Mouse (Mus musculus) limb, embryonic 10.5 days (tissue): ENCODE results near the gene Opcml. TPM values are rescaled to one million over a fixed set of nuclear protein-coding genes. Genes with fewer than 3 reads are reported as not detected.

Experiments used
- DNase-seq: peaks from one replicate; pipeline ENCODE4 v3.0.0-alpha.2; 2017; ENCODE audit warnings: low spot score
- H3K27ac ChIP-seq: fragments of 300-500 bp; sonication (generic); 2 replicates; pipeline ENCODE4 v1.5.1; 2016; ENCODE audit warnings: mild to moderate bottlenecking
- H3K27me3 ChIP-seq: fragments of 300-500 bp; sonication (generic); 2 replicates; pipeline ENCODE4 v1.6.1; 2016; ENCODE audit warnings: low read depth, mild to moderate bottlenecking; ENCODE audit not compliant: poor library complexity, severe bottlenecking
- H3K36me3 ChIP-seq: fragments of 300-500 bp; sonication (generic); 2 replicates; pipeline ENCODE4 v1.6.1; 2016; ENCODE audit warnings: mild to moderate bottlenecking, moderate library complexity
- H3K4me1 ChIP-seq: fragments of 300-500 bp; sonication (generic); 2 replicates; pipeline ENCODE4 v1.6.1; 2016
- H3K4me3 ChIP-seq: fragments of 300-500 bp; sonication (generic); 2 replicates; pipeline ENCODE4 v1.5.1; 2016; ENCODE audit warnings: mild to moderate bottlenecking, moderate library complexity
- H3K9me3 ChIP-seq: fragments of 300-500 bp; sonication (generic); replicated peaks from 2 replicates; pipeline ENCODE4 v1.6.1; 2016; ENCODE audit warnings: mild to moderate bottlenecking
- WGBS: fragments of 180-500 bp; shearing (Covaris S2); methylation state at CpG from one replicate; pipeline ENCODE4 v1.1.7; 2016; 5-methylcytosine and 5-hydroxymethylcytosine counted together
- polyA plus RNA-seq: library from polyadenylated mRNA; unstranded; fragments of >200 nt; fragmentation: Nextera tagmentation; extraction: Ambion mirVana; gene quantifications from 2 replicates; pipeline ENCODE4 v1.2.1, GENCODE M21; 2016

The Opcml gene
- polyA plus RNA-seq, 1 experiment from 2014 or later = 0.46 TPM

DNA sequence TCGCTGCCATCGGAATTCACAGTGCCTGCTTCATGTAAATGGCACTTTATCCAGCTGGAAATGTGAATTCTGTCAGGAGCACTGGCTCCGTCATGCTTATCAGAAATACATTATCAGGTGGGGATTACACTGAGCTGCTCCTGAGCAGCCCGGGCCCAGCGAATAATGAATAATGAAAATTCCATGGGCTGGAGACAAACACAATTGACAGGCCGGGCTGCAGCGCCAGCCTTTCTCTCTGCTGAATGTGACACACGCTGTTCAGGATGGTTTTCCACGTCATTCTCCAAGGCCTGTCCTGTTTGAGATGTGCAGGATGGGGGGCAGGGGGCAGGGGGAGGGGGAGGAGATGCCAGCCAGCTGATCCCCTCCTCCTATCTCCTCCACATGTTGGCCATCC is 757.6 kb downstream of the Opcml start:
- Histone ChIP-seq H3K27ac (no peak overlapping the region), H3K9me3 (no peaks in the 10 kb centered on the region), H3K4me3 (no peak overlapping the region), H3K27me3 (no peaks in the 10 kb centered on the region), H3K4me1 (no peaks in the 10 kb centered on the region), H3K36me3 (no peaks in the 10 kb centered on the region)
- 79% methylated on average over 9 of the region's 9 CpGs for WGBS
- no peak for DNase-seq

GRCm38 (mm10) chr9:28552387-28553182 is 762.0 kb downstream of the Opcml start:
- Histone ChIP-seq H3K36me3 (no peaks in the 10 kb centered on the region), H3K27me3 (no peaks in the 10 kb centered on the region), H3K27ac (no peak overlapping the region), H3K9me3 (no peaks in the 10 kb centered on the region), H3K4me3 (no peak overlapping the region), H3K4me1 (no peaks in the 10 kb centered on the region)
- 98% methylated on average over 1 of the region's 1 CpGs for WGBS
- DNase-seq = no peak

- Histone ChIP-seq H3K4me3 (no peak overlapping the region), H3K27ac (no peak overlapping the region)
- WGBS = 83% methylated on average over 2 of the region's 2 CpGs
These were observed 768.1 kb downstream of the Opcml start for GRCm38 (mm10) chr9:28558628-28559027.

GRCm38 (mm10) chr9:28561761-28562160 is 771.2 kb downstream of the Opcml start:
- Histone ChIP-seq H3K9me3 (no peaks in the 10 kb centered on the region), H3K4me1 (no peaks in the 10 kb centered on the region), H3K36me3 (no peaks in the 10 kb centered on the region), H3K27ac (no peak overlapping the region), H3K4me3 (no peak overlapping the region), H3K27me3 (no peaks in the 10 kb centered on the region)
- 66% methylated on average over 6 of the region's 6 CpGs for WGBS
- no peak for DNase-seq

More at GRCm38 (mm10) chr9:28558628-28559027, 768.1 kb downstream of the Opcml start:
- Histone ChIP-seq H3K27me3 (no peaks in the 10 kb centered on the region), H3K9me3 (no peaks in the 10 kb centered on the region), H3K4me1 (no peaks in the 10 kb centered on the region), H3K36me3 (no peaks in the 10 kb centered on the region)
- no peak for DNase-seq

DNA sequence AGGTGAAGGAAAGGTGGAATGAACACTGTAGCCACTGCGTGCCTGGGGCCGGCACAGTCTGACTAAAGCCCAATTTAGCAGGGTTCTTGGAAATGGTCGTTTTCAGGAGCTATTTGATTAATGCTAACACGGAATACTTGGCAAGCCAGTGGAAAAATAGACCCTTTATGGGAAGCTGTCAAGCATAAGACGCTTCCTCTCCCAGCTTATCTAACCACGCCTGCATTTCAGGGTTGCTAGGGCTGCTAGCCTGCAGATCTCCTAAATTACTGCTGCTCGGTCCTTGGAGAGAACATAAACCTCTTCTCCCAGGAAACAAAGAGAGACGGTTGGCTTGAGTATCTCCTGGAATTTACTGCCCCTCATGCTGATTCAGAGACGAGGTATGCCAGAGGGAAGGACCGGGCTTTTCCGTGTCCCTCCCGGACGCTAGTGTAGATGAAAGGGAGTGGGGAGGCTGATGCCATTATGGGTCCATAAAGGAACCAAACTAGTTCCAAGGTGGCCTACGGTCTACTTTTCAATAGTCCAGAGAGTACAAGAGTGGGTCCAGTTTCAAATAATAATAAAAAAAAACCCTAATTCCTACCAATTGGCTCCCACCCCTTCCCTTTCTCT is 772.6 kb downstream of the Opcml start:
- Histone ChIP-seq H3K9me3 (no peaks in the 10 kb centered on the region), H3K4me3 (no peak overlapping the region), H3K4me1 (no peaks in the 10 kb centered on the region), H3K36me3 (no peaks in the 10 kb centered on the region), H3K27me3 (no peaks in the 10 kb centered on the region), H3K27ac (no peak overlapping the region)
- 55% methylated on average over 14 of the region's 14 CpGs for WGBS
- DNase-seq = no peak

- H3K4me1 ChIP-seq = peaks cover 19% of the 10 kb centered on the region
- DNase-seq = no peak
- H3K27me3 ChIP-seq = no peaks in the 10 kb centered on the region
- H3K4me3 ChIP-seq = no peak overlapping the region
- WGBS = 21% methylated on average over 8 of the region's 8 CpGs
- no peaks in the 10 kb centered on the region for H3K9me3 ChIP-seq
- no peak overlapping the region for H3K27ac ChIP-seq
- H3K36me3 ChIP-seq = no peaks in the 10 kb centered on the region
These were observed 778.5 kb downstream of the Opcml start for GRCm38 (mm10) chr9:28569041-28569522.

DNA sequence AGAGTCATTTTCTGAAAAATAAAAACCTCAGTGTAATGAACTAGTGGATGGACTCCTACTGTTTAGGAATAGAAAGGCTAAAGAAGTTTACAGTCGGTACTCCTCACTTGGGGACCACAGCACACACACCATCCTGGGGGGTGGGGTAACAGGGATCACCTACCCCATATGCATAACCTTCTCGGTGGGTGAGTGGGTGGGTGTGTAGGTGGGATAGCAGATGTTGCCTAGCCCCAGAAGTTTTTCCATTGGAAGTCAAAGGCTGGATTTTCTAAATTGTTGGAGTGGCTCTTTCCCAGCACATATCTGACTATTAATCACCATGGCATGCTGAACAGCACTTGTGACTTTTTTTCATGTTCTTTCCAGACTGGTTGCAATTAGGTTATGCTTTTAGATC is 779.2 kb downstream of the Opcml start:
- H3K9me3 ChIP-seq = no peaks in the 10 kb centered on the region
- no peaks in the 10 kb centered on the region for H3K36me3 ChIP-seq
- no peak overlapping the region for H3K4me3 ChIP-seq
- 20% methylated on average over 2 of the region's 2 CpGs for WGBS
- no peaks in the 10 kb centered on the region for H3K27me3 ChIP-seq
- no peak overlapping the region for H3K27ac ChIP-seq
- peaks cover 19% of the 10 kb centered on the region for H3K4me1 ChIP-seq
- DNase-seq = no peak

DNA sequence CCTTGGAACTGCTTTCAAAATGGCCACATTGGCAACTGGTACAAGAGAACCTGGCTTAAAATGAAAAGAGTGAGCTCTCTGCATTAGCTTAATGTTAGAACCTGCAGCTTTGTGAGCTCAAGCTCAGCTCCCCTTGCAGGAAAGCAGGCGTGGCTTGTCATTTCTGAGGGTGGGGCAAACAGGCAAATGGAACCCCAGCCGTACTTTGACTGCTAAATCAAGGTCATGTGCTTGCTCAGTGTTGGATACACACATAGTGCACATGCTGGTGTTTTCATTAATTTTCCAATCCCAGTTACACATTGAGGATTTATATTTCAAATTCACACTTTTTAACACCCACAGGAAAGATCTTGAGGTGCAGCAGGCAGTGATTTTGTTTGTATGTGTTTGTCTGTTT is 781.1 kb downstream of the Opcml start:
- no peak for DNase-seq
- no peaks in the 10 kb centered on the region for H3K36me3 ChIP-seq
- H3K9me3 ChIP-seq = no peaks in the 10 kb centered on the region
- no peaks in the 10 kb centered on the region for H3K27me3 ChIP-seq
- H3K4me3 ChIP-seq = no peak overlapping the region
- WGBS = 72% methylated on average over 2 of the region's 2 CpGs
- no peak overlapping the region for H3K27ac ChIP-seq
- peaks cover 19% of the 10 kb centered on the region for H3K4me1 ChIP-seq

DNA sequence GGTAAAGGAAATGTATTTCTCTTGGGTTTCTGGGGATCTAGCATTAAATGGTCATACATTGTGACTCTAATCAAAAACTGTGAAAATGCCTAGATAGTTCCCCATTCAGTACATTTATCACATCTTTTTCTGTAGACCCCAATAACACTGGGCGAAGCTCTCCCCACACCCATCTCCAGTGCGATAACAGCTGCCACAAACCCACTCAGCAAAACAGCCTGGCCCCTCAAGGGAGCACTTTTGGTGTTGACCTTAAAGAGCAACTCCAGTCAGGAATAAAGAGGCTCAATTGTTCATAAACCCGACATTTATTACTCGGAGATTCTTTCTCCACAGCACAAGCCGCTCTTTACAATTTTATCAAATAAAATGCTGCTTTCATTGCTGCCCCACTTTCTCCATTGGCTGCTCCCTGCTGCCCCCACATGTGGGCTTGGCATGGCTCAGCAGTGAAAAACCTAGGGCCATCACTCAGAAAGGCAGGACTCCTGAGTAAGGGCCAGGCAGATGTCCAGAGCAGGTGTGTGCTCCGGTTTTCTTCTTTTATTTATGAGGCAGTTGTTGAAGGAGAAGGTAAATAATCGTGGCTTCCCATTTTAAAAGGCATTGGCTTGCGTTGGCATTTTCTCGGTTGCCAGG is 781.7 kb downstream of the Opcml start:
- H3K4me1 ChIP-seq = peaks cover 19% of the 10 kb centered on the region
- H3K4me3 ChIP-seq = no peak overlapping the region
- H3K9me3 ChIP-seq = no peaks in the 10 kb centered on the region
- WGBS = 87% methylated on average over 9 of the region's 9 CpGs
- H3K36me3 ChIP-seq = no peaks in the 10 kb centered on the region
- DNase-seq = no peak
- H3K27ac ChIP-seq = no peak overlapping the region
- no peaks in the 10 kb centered on the region for H3K27me3 ChIP-seq

- H3K9me3 ChIP-seq = no peaks in the 10 kb centered on the region
- DNase-seq = no peak
- no peaks in the 10 kb centered on the region for H3K27me3 ChIP-seq
- H3K4me1 ChIP-seq = no peaks in the 10 kb centered on the region
- H3K4me3 ChIP-seq = no peak overlapping the region
- H3K27ac ChIP-seq = no peak overlapping the region
- no peaks in the 10 kb centered on the region for H3K36me3 ChIP-seq
These were observed 788.2 kb downstream of the Opcml start for GRCm38 (mm10) chr9:28578730-28579129.

GRCm38 (mm10) chr9:28587253-28587652 is 796.7 kb downstream of the Opcml start:
- WGBS = 81% methylated on average over 3 of the region's 3 CpGs
- Histone ChIP-seq H3K4me1 (no peaks in the 10 kb centered on the region), H3K4me3 (no peak overlapping the region), H3K27me3 (no peaks in the 10 kb centered on the region), H3K36me3 (no peaks in the 10 kb centered on the region), H3K27ac (no peak overlapping the region), H3K9me3 (no peaks in the 10 kb centered on the region)
- DNase-seq = no peak

- Histone ChIP-seq H3K27ac (no peak overlapping the region), H3K4me3 (no peak overlapping the region), H3K4me1 (no peaks in the 10 kb centered on the region), H3K9me3 (no peaks in the 10 kb centered on the region), H3K36me3 (no peaks in the 10 kb centered on the region), H3K27me3 (no peaks in the 10 kb centered on the region)
- WGBS = 90% methylated on average over 4 of the region's 4 CpGs
- DNase-seq = no peak
These were observed 797.3 kb downstream of the Opcml start for GRCm38 (mm10) chr9:28587857-28588388.

- Histone ChIP-seq H3K36me3 (no peaks in the 10 kb centered on the region), H3K4me1 (no peaks in the 10 kb centered on the region), H3K4me3 (no peak overlapping the region), H3K27me3 (no peaks in the 10 kb centered on the region), H3K9me3 (no peaks in the 10 kb centered on the region), H3K27ac (no peak overlapping the region)
- DNase-seq = no peak
- 93% methylated on average over 1 of the region's 1 CpGs for WGBS
These were observed 797.9 kb downstream of the Opcml start for GRCm38 (mm10) chr9:28588488-28588887.
